Mouse (Mus musculus): Measurements from ENCODE around the gene Polr2h. TPM values are rescaled to one million over a fixed set of nuclear protein-coding genes. Genes with fewer than 3 reads are reported as not detected.

Gene Polr2h
- polyA plus RNA-seq, 1 experiment from 2014 or later = 105 TPM

DNA sequence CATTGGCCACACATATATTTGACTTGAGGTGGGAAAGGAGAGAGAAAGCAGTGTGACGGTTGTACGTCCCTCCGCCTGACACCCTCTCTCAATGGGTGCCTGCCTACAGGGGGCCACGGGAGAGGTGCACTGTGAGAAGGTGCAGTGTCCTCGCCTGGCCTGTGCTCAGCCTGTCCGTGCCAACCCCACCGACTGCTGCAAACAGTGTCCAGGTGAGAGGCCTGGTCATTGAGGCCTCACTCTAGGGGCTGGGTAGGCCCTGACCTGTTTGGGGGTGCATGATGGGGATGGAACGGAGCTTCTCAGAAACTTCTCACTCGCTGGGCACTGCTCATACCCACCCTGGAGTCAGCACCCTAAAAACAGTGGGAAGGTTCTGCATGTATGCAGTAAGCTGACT is 22.4 kb downstream of the Polr2h start:
- no peak for DNase-seq (ENCODE audit: low spot score)
- no peak overlapping the region for H3K9ac ChIP-seq (ENCODE audit: low read depth, low read length)
- no peak for TF ChIP-seq CTCF (IDR thresholded peaks at IDR 0.05; ENCODE audit: low read depth)
- H3K4me1 ChIP-seq (replicated peaks; ENCODE audit: insufficient read depth, low read length) = no peaks in the 10 kb centered on the region
- H3K27me3 ChIP-seq (ENCODE audit: insufficient read depth, low read length) = peaks cover under 1% of the 10 kb centered on the region; the same call in 1 of the 2 replicates
- no peaks in the 10 kb centered on the region for H3K9me3 ChIP-seq (replicated peaks; ENCODE audit: low read length)
- no peaks in the 10 kb centered on the region for H3K36me3 ChIP-seq (ENCODE audit: insufficient read depth, low read length)
- no peak overlapping the region for H3K27ac ChIP-seq
- 91% methylated on average over 8 of the region's 9 CpGs for WGBS
- no peak for ATAC-seq (replicated peaks; ENCODE audit: low FRiP score, low read depth)
- H3K4me3 ChIP-seq (replicated peaks; ENCODE audit: low read depth, low read length) = no peak overlapping the region
- no peak overlapping the region for H3K4me2 ChIP-seq (ENCODE audit: low read length)

DNA sequence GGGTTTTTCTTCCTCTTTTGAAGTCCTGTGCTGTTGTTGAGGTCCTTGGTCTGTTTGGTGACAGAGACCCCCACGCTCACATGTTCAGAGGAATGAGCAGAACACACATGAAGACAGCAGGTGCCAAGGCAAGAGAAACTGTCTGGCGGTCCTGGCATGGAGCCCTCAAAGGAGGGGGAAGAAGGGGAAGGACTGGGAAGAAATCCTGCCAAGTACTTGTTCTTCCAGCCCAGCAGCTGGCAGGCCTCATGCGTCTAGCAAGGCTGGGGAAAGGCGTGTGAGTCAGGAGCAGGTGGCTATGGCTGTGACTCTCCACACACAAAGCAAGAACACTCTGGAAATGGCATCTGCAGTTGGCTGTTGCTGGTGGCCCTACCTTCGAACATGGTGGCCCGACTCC is 29.2 kb downstream of the Polr2h start:
- no peaks in the 10 kb centered on the region for H3K9me3 ChIP-seq (replicated peaks; ENCODE audit: low read length)
- H3K4me3 ChIP-seq (replicated peaks; ENCODE audit: low read depth, low read length) = no peak overlapping the region
- H3K27me3 ChIP-seq (ENCODE audit: insufficient read depth, low read length) = no peaks in the 10 kb centered on the region
- ATAC-seq (replicated peaks; ENCODE audit: low FRiP score, low read depth) (no peak), DNase-seq (ENCODE audit: low spot score) (peak; percentile 48)
- no peak overlapping the region for H3K4me2 ChIP-seq (ENCODE audit: low read length)
- H3K27ac ChIP-seq = no peak overlapping the region
- 60% methylated on average over 6 of the region's 6 CpGs for WGBS
- H3K36me3 ChIP-seq (ENCODE audit: insufficient read depth, low read length) = no peaks in the 10 kb centered on the region
- H3K4me1 ChIP-seq (replicated peaks; ENCODE audit: insufficient read depth, low read length) = no peaks in the 10 kb centered on the region
- no peak overlapping the region for H3K9ac ChIP-seq (ENCODE audit: low read depth, low read length)
- no peak for TF ChIP-seq CTCF (IDR thresholded peaks at IDR 0.05; ENCODE audit: low read depth)

DNA sequence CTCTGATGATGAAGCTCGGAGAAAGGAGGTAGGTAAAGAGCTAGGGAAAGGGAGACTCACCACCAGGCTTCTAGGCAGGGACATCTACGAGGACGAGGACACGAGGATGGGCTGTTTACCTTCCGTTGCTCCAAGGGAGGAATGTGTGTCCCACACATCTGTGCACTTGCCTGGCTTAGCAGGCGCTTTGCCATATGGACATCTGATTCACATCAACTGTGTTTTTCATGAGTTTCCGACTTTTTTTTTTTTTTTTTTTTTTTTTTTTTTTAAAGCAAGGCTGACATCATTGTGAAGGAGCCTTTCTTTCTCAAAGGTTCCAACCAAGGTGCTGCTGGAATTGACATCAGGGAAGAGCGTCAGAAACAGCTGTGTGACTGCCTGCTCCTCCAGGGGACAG is 33.1 kb downstream of the Polr2h start:
- ATAC-seq (replicated peaks; ENCODE audit: low FRiP score, low read depth) (no peak), DNase-seq (ENCODE audit: low spot score) (no peak)
- Histone ChIP-seq H3K4me3 (replicated peaks; ENCODE audit: low read depth, low read length) (no peak overlapping the region), H3K9me3 (replicated peaks; ENCODE audit: low read length) (no peaks in the 10 kb centered on the region), H3K4me1 (replicated peaks; ENCODE audit: insufficient read depth, low read length) (no peaks in the 10 kb centered on the region), H3K4me2 (ENCODE audit: low read length) (no peak overlapping the region), H3K9ac (ENCODE audit: low read depth, low read length) (no peak overlapping the region), H3K36me3 (ENCODE audit: insufficient read depth, low read length) (no peaks in the 10 kb centered on the region), H3K27me3 (ENCODE audit: insufficient read depth, low read length) (no peaks in the 10 kb centered on the region), H3K27ac (no peak overlapping the region)
- TF ChIP-seq CTCF (IDR thresholded peaks at IDR 0.05; ENCODE audit: low read depth) = no peak
- 41% methylated on average over 8 of the region's 8 CpGs for WGBS

- H3K4me3 ChIP-seq (replicated peaks; ENCODE audit: low read depth, low read length) = no peak overlapping the region
- H3K9me3 ChIP-seq (replicated peaks; ENCODE audit: low read length) = no peaks in the 10 kb centered on the region
- no peak for DNase-seq (ENCODE audit: low spot score)
- H3K4me1 ChIP-seq (replicated peaks; ENCODE audit: insufficient read depth, low read length) = no peaks in the 10 kb centered on the region
- ATAC-seq (replicated peaks; ENCODE audit: low FRiP score, low read depth) = no peak
- H3K36me3 ChIP-seq (ENCODE audit: insufficient read depth, low read length) = no peaks in the 10 kb centered on the region
- no peak overlapping the region for H3K27ac ChIP-seq
- 90% methylated on average over 5 of the region's 5 CpGs for WGBS
- no peak overlapping the region for H3K9ac ChIP-seq (ENCODE audit: low read depth, low read length)
- H3K27me3 ChIP-seq (ENCODE audit: insufficient read depth, low read length) = no peaks in the 10 kb centered on the region
- TF ChIP-seq CTCF (IDR thresholded peaks at IDR 0.05; ENCODE audit: low read depth) = no peak
- no peak overlapping the region for H3K4me2 ChIP-seq (ENCODE audit: low read length)
These were observed 38.6 kb downstream of the Polr2h start for GRCm38 (mm10) chr16:20756052-20756451.

- 67% methylated on average over 1 of the region's 1 CpGs for WGBS
- no peak for DNase-seq (ENCODE audit: low spot score)
These were observed 39.9 kb downstream of the Polr2h start for GRCm38 (mm10) chr16:20757385-20757784.

DNA sequence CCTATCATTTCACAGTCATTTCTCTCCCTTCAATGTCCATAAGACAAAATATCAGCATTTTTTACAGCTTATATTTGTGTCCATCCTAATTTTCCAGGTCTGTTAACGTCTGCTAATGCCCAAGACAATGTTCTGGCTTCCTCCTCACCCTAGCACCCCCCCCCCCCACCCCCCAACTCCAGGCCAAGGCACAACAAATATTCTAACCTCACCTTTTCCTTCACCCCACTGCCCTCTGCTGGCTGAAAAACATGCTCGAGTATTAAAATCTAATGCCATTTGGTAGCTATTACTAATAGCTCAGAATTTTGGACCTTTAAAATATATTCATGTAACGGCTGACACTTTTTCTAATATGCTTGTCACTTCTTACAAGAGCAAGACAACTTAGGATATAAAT is 44.2 kb downstream of the Polr2h start:
- ATAC-seq (replicated peaks; ENCODE audit: low FRiP score, low read depth) (no peak), DNase-seq (ENCODE audit: low spot score) (peak; percentile 61)
- Histone ChIP-seq H3K4me2 (ENCODE audit: low read length) (no peak overlapping the region), H3K4me1 (replicated peaks; ENCODE audit: insufficient read depth, low read length) (no peaks in the 10 kb centered on the region), H3K27me3 (ENCODE audit: insufficient read depth, low read length) (no peaks in the 10 kb centered on the region), H3K4me3 (replicated peaks; ENCODE audit: low read depth, low read length) (no peak overlapping the region), H3K36me3 (ENCODE audit: insufficient read depth, low read length) (no peaks in the 10 kb centered on the region), H3K27ac (no peak overlapping the region), H3K9ac (ENCODE audit: low read depth, low read length) (no peak overlapping the region), H3K9me3 (replicated peaks; ENCODE audit: low read length) (no peaks in the 10 kb centered on the region)
- 10% methylated on average over 3 of the region's 3 CpGs for WGBS
- TF ChIP-seq CTCF (IDR thresholded peaks at IDR 0.05; ENCODE audit: low read depth) = peak; percentile 72

More at GRCm38 (mm10) chr16:20757385-20757784, 39.9 kb downstream of the Polr2h start:
- Histone ChIP-seq H3K9me3 (replicated peaks; ENCODE audit: low read length) (no peaks in the 10 kb centered on the region), H3K4me2 (ENCODE audit: low read length) (no peak overlapping the region), H3K36me3 (ENCODE audit: insufficient read depth, low read length) (no peaks in the 10 kb centered on the region), H3K4me1 (replicated peaks; ENCODE audit: insufficient read depth, low read length) (no peaks in the 10 kb centered on the region), H3K27me3 (ENCODE audit: insufficient read depth, low read length) (no peaks in the 10 kb centered on the region), H3K27ac (no peak overlapping the region), H3K9ac (ENCODE audit: low read depth, low read length) (no peak overlapping the region), H3K4me3 (replicated peaks; ENCODE audit: low read depth, low read length) (no peak overlapping the region)
- TF ChIP-seq CTCF (IDR thresholded peaks at IDR 0.05; ENCODE audit: low read depth) = no peak
- ATAC-seq (replicated peaks; ENCODE audit: low FRiP score, low read depth) = no peak

- TF ChIP-seq CTCF (IDR thresholded peaks at IDR 0.05; ENCODE audit: low read depth) = peak; percentile 73
- no peaks in the 10 kb centered on the region for H3K4me1 ChIP-seq (replicated peaks; ENCODE audit: insufficient read depth, low read length)
- 49% methylated on average over 9 of the region's 9 CpGs for WGBS
These were observed 47.8 kb downstream of the Polr2h start for GRCm38 (mm10) chr16:20765244-20765643.

More at GRCm38 (mm10) chr16:20765244-20765643, 47.8 kb downstream of the Polr2h start:
- ATAC-seq (replicated peaks; ENCODE audit: low FRiP score, low read depth) (no peak), DNase-seq (ENCODE audit: low spot score) (peak; percentile 53)
- no peaks in the 10 kb centered on the region for H3K27me3 ChIP-seq (ENCODE audit: insufficient read depth, low read length)
- H3K36me3 ChIP-seq (ENCODE audit: insufficient read depth, low read length) = no peaks in the 10 kb centered on the region
- no peak overlapping the region for H3K27ac ChIP-seq
- no peak overlapping the region for H3K4me2 ChIP-seq (ENCODE audit: low read length)
- no peak overlapping the region for H3K4me3 ChIP-seq (replicated peaks; ENCODE audit: low read depth, low read length)
- H3K9me3 ChIP-seq (replicated peaks; ENCODE audit: low read length) = no peaks in the 10 kb centered on the region
- H3K9ac ChIP-seq (ENCODE audit: low read depth, low read length) = no peak overlapping the region

Other genes starting within 250 kb of the Polr2h start
- 76.0 and 85.1 TPM in 2 replicates for gene Eif2b5, start 218.8 kb upstream of the Polr2h start, polyA plus RNA-seq (2015; fragmentation: Nextera tagmentation; extraction: Ambion mirVana)
- 15.7 and 16.5 TPM in 2 replicates for gene Dvl3, start 200.7 kb upstream of the Polr2h start, polyA plus RNA-seq (2015; fragmentation: Nextera tagmentation; extraction: Ambion mirVana)
- 605 and 673 TPM in 2 replicates for gene Ap2m1, start 182.2 kb upstream of the Polr2h start, polyA plus RNA-seq (2015; fragmentation: Nextera tagmentation; extraction: Ambion mirVana)
- gene Abcf3, start 169.1 kb upstream of the Polr2h start, polyA plus RNA-seq (2015; fragmentation: Nextera tagmentation; extraction: Ambion mirVana) = 51.6 and 53.6 TPM in 2 replicates
- 0.38 and 0.43 TPM in 2 replicates for gene Vwa5b2, start 128.2 kb upstream of the Polr2h start, polyA plus RNA-seq (2015; fragmentation: Nextera tagmentation; extraction: Ambion mirVana)
- gene Eef1akmt4, start 106.1 kb upstream of the Polr2h start, polyA plus RNA-seq (2015; fragmentation: Nextera tagmentation; extraction: Ambion mirVana) = 27.8 and 28.6 TPM in 2 replicates
- 0.34 TPM in 1 of 2 replicates, not detected in the other for gene Gm49333, start 106.1 kb upstream of the Polr2h start, polyA plus RNA-seq (2015; fragmentation: Nextera tagmentation; extraction: Ambion mirVana)
- 35.9 and 36.5 TPM in 2 replicates for gene Alg3, start 105.9 kb upstream of the Polr2h start, polyA plus RNA-seq (2015; fragmentation: Nextera tagmentation; extraction: Ambion mirVana)
- 0.72 and 0.79 TPM in 2 replicates for gene Camk2n2, start 96.4 kb upstream of the Polr2h start, polyA plus RNA-seq (2015; fragmentation: Nextera tagmentation; extraction: Ambion mirVana)
- gene Ece2, start 87.8 kb upstream of the Polr2h start, polyA plus RNA-seq (2015; fragmentation: Nextera tagmentation; extraction: Ambion mirVana) = 1.2 and 1.6 TPM in 2 replicates
- 212 and 246 TPM in 2 replicates for gene Psmd2, start 66.0 kb upstream of the Polr2h start, polyA plus RNA-seq (2015; fragmentation: Nextera tagmentation; extraction: Ambion mirVana)
- gene Eif4g1, start 49.4 kb upstream of the Polr2h start, polyA plus RNA-seq (2015; fragmentation: Nextera tagmentation; extraction: Ambion mirVana) = 115 and 119 TPM in 2 replicates
- 6.4 and 6.9 TPM in 2 replicates for gene Fam131a, start 24.4 kb upstream of the Polr2h start, polyA plus RNA-seq (2015; fragmentation: Nextera tagmentation; extraction: Ambion mirVana)
- gene Clcn2, start 81 bp downstream of the Polr2h start, polyA plus RNA-seq (2015; fragmentation: Nextera tagmentation; extraction: Ambion mirVana) = 10.2 and 10.7 TPM in 2 replicates
- gene Chrd, start 15.5 kb downstream of the Polr2h start, polyA plus RNA-seq (2015; fragmentation: Nextera tagmentation; extraction: Ambion mirVana) = 2.7 and 2.9 TPM in 2 replicates
- gene Thpo, start 16.8 kb downstream of the Polr2h start, polyA plus RNA-seq (2015; fragmentation: Nextera tagmentation; extraction: Ambion mirVana) = 0.62 and 0.83 TPM in 2 replicates

Measured in kidney, postnatal 0 days (tissue).